Comparison of ENCODE assay signal across 8 mouse cellular contexts in genomic region chr4:106227428-106227827, GRCm38 (mm10).
DNase-seq lines count a peak whose midpoint lies in the region.

No protein-coding gene starts in this region.

- peak; percentile 16 to 27 for DNase-seq in cerebellum, postnatal 14 days
- no peak for DNase-seq in cerebellum, adult 9-10 months
- DNase-seq in kidney, adult 9 months: peak; percentile 49
- DNase-seq in kidney, adult 11 months: no peak
- peak; percentile 39 for DNase-seq in right cerebral cortex, postnatal 14 days
- no peak for DNase-seq in right cerebral cortex, postnatal 36 days (ENCODE audit: low spot score in 2 of 2)
- peak; percentile 44 for DNase-seq in retina, postnatal 1 day
- DNase-seq in urinary bladder, postnatal 36 days (ENCODE audit: low spot score in 2 of 2): no peak

Comparison
In these comparisons a context has a peak if more than half of its experiments do, and no peak if none do; other contexts are left out.
1. DNase-seq: peak in cerebellum, postnatal 14 days (2 of 2), kidney, adult 9 months (single experiment), right cerebral cortex, postnatal 14 days (single experiment) and retina, postnatal 1 day (single experiment); none in cerebellum, adult 9-10 months (single experiment), kidney, adult 11 months (single experiment), right cerebral cortex, postnatal 36 days (0 of 2) and urinary bladder, postnatal 36 days (0 of 2).